Comparison of ENCODE assay signal across 12 mouse cellular contexts in genomic region chr7:54767341-54767740, GRCm38 (mm10).
"Had no signal": no experiment of that assay in that cellular context is flagged by ENCODE, and none has a peak within 500 bp of the region (broad histone marks: within the 10 kb centered on the region; RNA-seq: fewer than 3 reads in every experiment).

No protein-coding gene starts in this region.

- DNase-seq: left cerebral cortex, postnatal 4 days; liver; liver, embryonic 13.5 days; liver, postnatal 0 days; lung, adult 18-20 months; lung, adult 2 months; lung, embryonic 14.5 days; lung, postnatal 10 days; lung, postnatal 14 days; lung, postnatal 36 days; lung, postnatal 4 days; midbrain, embryonic 14.5 days had no signal
